Mouse (Mus musculus): ENCODE data around the gene Tmc4.

Tmc4 gene

DNA sequence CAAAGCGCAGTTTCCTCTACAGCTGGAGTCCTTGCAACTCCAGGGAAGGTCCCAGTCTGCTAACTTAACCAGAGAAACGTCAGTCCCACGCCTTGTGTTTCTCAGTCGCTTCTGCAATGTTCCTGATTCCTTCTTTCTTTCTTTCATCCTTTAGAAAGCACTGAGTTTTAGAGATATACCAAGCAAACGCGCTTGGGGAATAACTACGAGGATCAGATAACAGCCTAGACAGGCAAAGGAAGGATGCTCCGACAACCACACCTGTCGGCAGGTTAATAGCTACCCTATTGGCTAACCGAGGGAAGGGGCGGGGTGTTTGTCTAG lies 33.0 kb downstream of the Tmc4 start:
- peak in 1 of 2 experiments; percentile 92 for DNase-seq (ENCODE audit: low spot score in 2 of 2)

DNA sequence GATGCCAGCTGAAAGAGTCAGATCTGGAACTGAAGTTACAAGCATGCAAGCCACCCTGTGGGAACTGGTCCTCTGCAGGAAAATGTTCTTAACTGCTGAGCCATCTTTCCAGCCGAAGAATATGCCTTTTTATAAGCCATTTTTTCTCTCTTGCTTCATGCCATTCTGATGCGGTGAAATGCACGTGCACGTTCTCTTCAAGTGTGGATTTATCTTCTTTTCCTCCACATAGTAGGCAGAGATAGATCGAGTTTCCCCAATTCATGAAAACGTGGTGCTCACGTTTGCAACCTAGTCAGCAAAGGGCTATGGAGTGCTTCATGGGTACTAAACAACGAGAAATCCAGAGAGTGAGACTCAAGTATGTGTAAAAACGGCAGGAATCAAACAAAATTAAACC lies 33.5 kb downstream of the Tmc4 start:
- DNase-seq (ENCODE audit: low spot score in 2 of 2), result no peak

GRCm38 (mm10) chr7:3643412-3643811 lies 33.9 kb downstream of the Tmc4 start:
- DNase-seq (ENCODE audit: low spot score in 2 of 2), result no peak

DNA sequence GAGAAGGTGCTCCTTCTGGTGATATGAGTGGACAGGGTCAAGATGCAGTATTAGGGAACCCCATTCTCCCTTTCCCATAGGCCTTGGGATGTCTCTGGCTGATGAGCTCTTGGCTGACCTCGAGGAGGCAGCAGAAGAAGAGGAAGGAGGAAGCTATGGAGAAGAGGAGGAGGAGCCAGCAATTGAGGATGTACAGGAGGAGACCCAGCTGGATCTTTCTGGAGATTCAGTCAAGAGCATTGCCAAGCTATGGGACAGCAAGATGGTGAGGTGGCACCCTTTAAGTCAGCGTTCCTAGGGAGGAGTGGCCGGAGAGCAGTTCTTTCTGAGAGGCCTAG lies 46.9 kb downstream of the Tmc4 start:
- DNase-seq (ENCODE audit: low spot score in 2 of 2), result no peak

GRCm38 (mm10) chr7:3629543-3630477 lies 47.5 kb downstream of the Tmc4 start, which contains the start of the genes Tfpt and Prpf31:
Tfpt (minus strand) TSS chr7:3629929.
Prpf31 (plus strand) TSS chr7:3629985.
- peak; percentile 92 for DNase-seq (ENCODE audit: low spot score in 2 of 2)

DNA sequence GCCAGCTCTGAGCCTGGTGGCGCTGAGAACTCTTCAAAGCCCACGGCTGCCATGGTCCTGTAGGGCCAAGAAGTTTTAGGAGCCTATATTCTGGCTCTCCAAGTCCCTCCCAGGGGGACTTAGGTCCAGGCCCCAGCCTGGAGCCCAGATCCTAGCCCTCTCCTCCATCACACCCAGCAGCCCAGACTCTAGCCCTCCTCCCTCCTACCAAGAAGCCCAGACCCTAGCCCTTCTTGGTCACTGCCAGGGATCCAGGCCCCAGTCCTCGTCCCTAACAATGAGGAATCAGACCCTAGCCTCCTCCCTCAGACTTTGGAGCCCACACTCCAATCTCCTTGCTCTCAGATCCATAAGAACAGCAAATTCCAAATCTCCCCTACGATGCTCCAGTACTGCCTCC lies 48.3 kb downstream of the Tmc4 start:
- DNase-seq (ENCODE audit: low spot score in 2 of 2), result no peak

DNA sequence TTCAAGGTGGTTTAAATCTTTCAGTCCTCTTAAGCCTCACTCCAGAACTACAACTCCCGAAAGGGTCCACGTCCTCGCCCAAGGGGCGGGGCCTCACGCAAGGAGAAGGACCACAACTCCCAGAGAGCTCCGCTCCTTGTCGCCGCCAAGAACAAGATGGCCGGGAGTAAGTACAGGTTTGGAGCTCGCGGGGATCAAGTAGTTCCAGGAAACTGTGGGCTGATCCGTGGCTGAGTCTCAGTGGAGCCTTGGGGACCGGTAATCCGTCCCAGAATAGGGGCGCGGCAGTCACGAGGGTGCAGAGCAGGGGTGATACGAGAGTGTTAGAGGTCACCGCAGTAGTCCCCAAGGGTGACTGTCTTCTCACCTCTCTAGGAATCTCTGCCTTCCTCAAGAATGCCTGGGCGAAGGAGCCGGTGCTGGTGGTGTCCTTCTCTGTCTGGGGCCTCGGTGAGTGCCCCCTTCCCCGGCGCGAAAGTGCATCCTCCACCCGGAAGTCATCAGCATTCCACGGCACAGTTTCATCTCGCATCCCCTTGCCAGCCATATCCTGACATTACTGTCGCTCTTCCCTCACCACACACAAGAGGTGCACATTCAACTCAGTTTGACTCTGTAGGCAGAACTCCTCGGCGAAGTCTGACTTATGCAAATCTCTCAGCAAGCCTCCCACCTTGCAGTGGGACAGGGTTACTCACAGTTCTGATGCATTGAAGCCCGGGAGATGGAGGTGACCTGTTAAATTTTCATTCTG lies 59.9 kb downstream of the Tmc4 start, which contains the start of gene Ndufa3:
Ndufa3 (plus strand) TSS at position 132 of the 754 bp plus-strand sequence.
- DNase-seq (ENCODE audit: low spot score in 2 of 2), result peak; percentile 83 to 84

- DNase-seq (ENCODE audit: low spot score in 2 of 2), result no peak
Measured at GRCm38 (mm10) chr7:3616389-3617241, 60.7 kb downstream of the Tmc4 start.

- DNase-seq (ENCODE audit: low spot score in 2 of 2), result no peak
Measured at GRCm38 (mm10) chr7:3616057-3616388, 61.3 kb downstream of the Tmc4 start, which contains the start of gene Oscar. Oscar (minus strand) TSS chr7:3616157.
